Mouse (Mus musculus): ENCODE data around the gene Gsn.

DNA sequence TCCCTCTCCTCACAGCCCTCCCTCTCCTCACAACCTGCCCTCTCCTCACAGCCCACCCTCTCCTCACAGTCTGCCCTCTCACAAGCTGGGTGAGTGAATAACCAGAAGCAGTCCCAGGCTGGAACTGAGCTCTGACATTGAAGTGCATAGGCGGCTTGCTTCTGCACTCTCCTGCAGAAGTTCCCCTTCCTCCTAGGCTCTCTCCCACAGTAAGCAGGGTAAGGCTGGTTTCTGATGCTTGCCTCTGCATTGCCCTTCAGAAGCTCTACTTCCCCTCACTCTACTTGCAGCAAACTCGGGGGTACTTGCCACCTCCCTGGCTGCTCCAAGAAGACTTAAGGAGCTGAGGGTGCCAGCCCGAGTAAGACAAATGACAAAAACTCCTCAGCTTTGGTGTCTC is 11.9 kb upstream of the Gsn start:
- TF ChIP-seq CTCF (IDR thresholded peaks at IDR 0.05) (no peak), EP300 (IDR thresholded peaks at IDR 0.05) (no peak)

All from lung, postnatal 0 days (tissue).